Mouse (Mus musculus): ENCODE measurements around the gene Clcn7.
A peak's percentile ranks its signal among the peaks of the same experiment; 100 is the strongest.
"Not testable (repeated sequence)": the region's sequence is repeated elsewhere in the genome, so short reads cannot be mapped to it uniquely, and the experiment has no call there.

The Clcn7 gene

DNA sequence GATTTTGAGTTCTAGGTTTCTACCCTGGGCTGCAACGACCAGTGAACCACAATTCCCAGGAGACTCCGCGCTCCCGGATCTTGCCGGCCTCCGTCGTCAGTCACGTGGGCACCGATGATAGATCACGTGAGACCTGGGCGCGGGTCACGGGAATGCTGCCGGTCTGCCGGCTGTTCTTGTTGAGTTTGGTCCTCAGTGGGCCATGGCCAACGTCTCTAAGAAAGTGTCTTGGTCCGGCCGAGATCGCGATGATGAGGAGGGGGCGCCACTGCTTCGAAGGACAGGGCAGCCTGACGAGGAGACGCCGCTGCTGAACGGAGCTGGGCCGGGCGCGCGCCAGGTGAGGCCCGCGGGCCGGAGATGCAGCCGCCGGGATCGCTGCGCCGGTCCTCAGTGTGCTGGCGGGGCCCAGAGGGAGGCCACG, at the start of gene Clcn7:
TSS of gene Clcn7 (plus strand) at position 117 of the 424 bp plus-strand sequence.
- peak; percentile 97 to 99 for DNase-seq

DNA sequence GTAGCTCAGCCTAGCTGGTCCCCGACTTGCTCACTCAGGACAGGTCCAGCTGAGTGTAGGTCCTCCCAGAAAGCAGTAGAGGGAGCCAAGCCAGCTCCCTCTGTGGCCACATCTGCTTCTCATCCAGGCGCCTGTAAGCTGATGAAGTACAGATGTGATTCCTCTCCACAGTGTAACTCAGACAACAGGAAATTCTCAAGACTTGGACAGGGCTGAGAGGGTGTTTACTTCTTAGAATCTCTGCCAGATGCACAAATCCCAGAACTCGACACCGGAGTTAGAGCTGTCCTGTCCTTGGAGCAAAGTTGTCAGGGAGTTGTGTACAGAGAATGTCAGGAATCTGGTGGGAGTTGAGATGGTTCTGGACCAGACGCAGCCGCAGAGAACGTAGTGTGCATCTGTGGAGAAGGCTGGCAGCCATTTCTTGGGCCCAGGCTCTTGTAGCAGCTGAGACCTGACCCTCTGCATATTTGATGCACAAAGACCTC, 49.7 kb upstream of the Clcn7 start, which contains the start of gene Tmem204:
TSS of gene Tmem204 (minus strand) at position 148 of the 488 bp plus-strand sequence.
- no peak for DNase-seq

DNA sequence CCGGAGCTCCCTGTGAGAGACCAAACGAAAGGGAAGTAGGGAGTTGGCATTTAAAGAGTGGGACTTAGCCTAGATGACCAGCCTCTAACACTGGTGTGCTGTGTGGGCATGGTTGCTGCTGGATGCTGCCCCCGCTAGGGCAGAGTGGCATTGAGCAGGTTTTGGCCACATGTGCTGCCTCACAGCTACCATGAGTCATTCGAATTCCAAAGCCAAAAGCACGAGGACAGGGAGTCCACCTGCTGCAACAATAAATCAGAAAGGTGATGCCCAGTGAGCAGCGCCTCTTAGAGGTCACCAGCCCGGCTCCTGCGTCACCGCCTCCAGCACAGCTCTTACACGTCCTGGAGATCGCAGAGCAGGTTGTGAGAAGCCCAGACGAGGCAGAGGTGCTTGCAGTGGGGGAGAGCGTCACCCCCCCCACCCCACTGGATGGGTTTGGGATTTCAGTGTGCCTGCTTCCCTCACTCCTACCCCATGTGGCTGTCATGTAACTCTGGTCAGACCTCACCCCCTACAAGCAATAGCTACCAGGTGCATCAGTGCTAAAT, 48.3 kb upstream of the Clcn7 start:
- DNase-seq = no peak

DNA sequence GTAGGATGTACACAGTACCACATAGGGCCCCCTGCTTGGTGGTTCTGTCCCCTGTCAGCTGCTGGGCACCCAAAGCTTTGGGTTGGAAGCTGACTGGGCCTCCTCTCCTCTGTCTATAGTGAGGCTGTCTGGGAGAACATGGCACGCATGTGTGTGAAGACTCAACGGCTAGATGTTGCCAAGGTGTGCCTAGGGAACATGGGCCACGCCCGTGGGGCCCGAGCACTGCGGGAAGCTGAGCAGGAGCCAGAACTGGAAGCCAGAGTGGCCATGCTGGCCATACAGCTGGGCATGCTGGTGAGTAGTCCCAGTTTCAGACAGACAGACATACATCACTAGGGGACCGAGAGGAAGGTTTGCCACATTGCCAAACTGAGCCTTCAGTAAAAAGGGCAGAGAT, 46.5 kb upstream of the Clcn7 start:
- no peak for DNase-seq

DNA sequence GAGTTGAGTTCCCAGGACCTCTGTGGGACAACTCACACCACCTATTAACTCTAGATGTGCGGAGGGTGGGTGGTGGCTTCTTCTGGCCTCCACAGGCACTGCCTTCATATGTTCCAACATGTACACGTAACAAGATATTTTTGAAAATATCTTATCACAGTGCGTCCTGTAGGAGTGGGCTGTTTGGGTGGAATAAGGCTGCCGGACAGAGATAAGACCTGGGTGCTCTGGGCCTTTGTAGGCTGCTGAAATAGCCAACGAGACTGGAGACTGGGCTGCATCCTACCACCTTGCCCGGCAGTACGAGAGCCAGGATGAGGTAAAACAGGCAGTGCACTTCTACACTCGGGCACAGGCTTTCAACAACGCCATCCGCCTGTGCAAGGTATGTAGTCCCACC, 44.0 kb upstream of the Clcn7 start:
- DNase-seq = no peak

DNA sequence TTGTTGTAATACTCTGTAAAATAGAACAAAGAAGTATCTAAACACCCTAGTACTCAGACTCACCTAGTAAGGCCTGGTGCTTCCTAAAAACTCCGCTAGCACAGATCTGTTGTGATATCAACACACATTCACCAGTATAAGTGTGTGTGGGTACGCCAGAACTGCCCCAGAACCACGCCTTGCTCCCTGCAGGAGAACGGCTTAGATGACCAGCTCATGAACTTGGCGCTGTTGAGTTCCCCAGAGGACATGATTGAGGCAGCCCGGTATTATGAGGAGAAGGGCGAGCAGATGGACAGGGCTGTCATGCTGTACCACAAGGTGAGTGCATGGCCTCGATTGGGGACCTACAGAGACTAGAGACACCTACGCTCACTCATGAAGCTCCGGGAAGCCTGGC, 42.7 kb upstream of the Clcn7 start:
- DNase-seq = no peak

DNA sequence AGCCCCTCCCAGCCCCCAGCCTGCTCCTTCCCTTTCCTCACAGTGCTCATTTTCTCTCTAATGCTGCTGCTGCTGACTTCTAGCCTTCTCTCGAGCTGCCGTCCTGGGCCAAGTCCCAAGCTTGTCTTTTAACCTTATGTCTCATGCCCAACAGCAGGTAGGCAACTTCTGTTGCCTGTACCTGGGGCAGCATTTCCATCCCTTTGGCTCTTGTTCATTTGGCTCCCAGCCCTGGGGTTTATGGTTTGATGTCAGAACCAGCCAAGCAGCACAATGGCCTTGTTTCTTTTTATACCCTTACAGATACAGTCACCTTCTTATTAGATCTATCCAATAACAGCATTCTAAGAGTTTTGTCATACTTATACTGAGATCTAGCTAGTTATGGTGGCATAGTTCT, 37.0 kb upstream of the Clcn7 start:
- peak; percentile 49 to 58 for DNase-seq

DNA sequence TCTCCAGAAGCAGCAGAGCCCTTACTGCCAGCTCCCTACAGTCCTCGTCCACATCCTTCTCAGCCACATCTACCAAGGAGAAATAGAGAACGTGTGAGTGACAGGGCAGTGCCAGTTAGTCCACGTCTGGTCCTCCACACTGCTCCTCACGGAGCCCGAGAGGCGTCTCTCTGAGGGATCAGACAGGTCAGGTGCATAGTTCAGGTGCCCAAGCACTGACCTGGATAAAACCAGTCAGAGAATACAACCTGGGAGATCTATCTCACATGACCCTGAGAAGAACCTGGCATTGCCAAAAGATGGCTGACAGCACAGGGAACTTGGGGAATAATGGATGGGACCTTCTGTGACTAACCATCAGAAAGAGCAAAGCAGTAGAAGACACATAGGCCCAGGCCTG, 33.1 kb upstream of the Clcn7 start:
- no peak for DNase-seq

DNA sequence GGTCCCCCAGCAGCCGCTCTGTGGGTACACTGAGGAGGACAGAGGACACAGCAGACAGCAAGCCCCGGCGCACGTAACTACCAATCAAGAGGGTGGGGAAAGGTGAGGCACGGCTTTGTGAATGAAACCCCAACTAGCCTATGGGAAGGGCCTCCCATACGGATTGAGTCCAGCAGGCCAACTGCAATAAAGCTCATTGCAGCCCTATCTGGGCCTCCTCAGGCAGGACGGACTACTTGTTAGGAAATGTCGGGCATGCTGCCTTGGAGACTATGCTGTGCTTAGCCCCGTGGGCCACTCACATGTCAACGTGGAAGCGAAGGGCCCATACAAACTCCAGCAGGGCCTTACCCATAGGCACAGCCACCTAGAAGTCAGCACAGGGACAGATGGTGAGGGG, 31.9 kb upstream of the Clcn7 start:
- DNase-seq = no peak

DNA sequence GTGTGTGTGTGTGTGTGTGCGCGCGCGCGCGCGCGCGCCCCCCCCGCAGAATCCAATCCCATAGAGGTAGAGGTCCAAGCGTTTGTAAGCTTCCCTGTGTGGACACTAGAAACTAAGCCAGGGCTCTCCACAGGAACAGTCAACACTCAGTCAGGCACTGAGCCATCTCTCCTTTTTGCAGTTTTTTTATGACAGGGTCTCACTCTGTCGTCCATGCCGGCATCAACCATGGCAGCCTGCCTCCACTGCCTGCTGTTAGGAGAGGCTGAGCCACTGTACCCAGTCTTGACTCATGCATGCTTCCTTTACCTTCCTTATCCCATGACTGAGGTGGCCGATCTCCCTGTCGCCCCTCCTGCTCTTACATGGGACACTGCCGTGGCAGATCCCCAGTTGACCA, 25.4 kb upstream of the Clcn7 start:
- peak in 1 of 2 experiments; percentile 30 for DNase-seq

DNA sequence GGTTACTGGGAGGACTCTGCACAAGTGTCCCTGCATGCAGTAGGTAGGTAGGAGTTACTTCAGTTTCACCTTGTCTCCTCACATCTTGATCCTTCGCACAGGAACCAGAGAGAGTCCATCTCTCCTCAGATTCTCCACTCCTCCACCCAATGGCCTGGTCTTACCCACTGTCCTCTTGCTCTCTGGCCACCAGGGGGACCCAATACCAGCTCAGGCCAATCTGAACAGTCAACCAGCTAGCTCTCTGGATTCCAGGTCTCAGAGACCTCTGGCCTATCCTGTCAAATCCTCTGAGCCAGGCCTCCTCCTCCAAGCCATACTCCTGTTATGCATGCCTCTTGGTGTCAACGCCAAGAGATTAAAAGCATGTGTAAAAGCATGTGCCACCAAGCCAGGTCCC, 23.6 kb upstream of the Clcn7 start:
- peak; percentile 54 to 59 for DNase-seq

DNA sequence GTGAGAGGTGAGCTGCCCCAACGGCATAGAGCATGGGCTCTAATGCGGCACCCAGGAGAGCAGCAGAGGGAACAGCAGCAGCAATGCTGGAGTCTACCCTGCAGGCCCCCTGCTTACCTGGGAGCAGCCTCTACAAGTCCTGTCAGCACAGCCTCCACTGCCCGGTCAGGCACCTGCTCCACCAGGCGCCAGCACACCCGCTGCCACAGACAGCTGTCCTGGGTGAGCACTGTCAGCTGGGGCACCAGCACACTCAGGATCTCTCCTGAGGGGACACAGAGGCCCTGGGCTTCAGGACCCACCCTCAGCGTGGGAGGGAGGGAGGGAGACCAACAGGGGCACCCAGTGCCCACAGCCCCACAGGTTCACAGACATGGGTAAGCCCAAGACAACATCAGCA, 22.6 kb upstream of the Clcn7 start:
- no peak for DNase-seq

DNA sequence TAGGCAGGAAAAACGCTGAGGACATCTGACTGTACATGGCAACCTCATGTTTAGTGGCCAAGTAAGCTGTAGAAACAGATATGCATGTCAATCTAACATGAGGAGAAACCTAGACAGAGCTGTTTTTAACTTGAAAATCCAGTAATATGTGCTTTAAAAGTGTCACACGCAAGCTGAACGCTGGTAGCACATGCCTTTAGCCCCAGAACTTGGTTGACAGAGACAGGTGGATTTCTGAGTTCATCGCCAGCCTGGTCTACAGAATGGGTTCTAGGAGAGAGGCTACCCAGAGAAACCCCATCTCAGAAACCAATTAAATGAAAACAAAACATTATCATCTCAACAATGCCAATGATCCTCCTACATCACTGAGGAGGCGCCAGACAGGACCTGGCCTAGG, 22.0 kb upstream of the Clcn7 start:
- DNase-seq = no peak

DNA sequence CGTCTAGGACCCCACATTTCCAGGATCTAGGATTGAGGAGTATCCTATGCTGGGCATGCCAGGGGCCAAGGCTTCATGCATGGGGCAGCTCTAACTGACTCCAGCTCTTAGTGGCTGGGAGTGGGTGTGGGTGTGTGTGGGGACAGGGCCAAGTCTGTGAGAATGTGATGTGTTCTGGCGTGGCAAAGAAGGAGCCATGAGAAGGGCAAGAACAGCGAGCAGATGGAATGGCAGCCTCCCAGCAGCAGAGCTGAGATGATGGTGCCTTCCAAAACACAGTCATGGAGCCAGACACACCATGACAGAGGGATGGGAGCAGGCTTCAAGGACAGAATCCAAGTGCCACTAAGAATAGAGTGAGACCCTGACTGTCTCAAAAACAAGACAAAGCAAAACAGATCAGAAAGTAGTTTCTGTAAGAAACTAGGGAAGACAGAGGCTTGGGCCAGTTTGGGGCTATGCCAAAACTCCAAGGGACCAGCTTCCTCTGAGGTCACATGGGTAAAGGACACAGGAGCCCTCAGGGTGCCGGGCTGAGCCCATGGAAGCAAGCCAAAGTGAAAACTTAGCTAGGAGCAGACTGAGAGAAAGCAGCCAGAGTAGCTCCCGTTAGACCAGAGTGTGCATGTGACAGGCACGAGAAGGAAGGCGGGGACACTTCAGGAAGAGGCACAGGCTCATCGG, 21.3 kb upstream of the Clcn7 start:
- peak; percentile 78 to 79 for DNase-seq

DNA sequence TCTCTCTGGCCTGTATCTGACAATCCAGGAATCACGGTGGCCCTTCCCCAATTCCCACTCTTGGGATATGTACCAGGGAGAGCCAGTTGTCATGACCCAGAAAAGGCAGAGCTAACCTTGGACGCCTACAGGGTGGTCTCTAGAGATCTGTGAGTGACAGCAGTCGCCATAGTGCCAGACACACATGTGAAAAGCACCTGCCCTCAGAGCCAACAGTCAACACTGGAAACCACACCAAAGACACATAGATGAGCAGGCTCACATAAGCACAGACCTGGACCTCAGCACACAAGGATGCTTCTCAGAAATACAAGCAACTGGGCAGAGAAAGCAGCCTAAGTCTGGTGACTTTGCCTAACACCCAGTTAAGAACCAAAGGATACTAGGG, 20.8 kb upstream of the Clcn7 start:
- DNase-seq = no peak

DNA sequence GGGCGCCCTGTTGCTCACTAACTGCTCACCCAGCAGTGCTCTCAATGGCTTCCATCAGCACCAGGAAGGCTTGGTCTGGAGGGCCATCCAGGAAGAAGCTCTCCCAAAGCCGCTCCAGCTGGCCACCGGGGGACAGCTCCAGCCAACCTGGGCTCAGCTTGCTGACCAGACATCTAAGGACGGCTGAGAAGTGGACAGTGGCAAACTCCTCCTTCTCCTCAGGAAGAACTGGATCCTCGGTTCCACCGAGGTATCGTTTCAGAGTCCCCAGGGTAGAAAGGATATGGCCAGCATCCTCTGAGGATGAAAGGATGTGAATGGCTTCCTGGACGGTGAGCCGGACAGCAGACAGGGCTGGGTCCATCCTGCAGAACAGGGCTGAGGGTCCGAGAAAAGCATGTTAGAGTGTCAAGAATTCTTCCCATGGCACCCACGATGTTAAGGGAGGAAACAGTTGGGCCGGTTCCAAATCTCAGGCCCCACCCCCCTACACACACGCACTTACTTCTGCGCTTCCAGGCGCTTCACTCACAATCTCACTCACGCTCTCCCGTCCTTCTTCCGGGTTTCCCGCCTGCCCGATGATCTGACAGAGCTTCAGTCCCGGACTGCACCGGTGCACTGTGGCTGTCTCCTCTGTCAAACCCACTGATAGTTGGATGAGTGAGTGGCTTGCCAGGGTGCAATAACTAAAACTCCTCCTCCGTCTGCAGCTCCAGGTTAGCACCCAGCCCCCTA, 18.1 kb upstream of the Clcn7 start:
- peak in 1 of 2 experiments; percentile 26 for DNase-seq

DNA sequence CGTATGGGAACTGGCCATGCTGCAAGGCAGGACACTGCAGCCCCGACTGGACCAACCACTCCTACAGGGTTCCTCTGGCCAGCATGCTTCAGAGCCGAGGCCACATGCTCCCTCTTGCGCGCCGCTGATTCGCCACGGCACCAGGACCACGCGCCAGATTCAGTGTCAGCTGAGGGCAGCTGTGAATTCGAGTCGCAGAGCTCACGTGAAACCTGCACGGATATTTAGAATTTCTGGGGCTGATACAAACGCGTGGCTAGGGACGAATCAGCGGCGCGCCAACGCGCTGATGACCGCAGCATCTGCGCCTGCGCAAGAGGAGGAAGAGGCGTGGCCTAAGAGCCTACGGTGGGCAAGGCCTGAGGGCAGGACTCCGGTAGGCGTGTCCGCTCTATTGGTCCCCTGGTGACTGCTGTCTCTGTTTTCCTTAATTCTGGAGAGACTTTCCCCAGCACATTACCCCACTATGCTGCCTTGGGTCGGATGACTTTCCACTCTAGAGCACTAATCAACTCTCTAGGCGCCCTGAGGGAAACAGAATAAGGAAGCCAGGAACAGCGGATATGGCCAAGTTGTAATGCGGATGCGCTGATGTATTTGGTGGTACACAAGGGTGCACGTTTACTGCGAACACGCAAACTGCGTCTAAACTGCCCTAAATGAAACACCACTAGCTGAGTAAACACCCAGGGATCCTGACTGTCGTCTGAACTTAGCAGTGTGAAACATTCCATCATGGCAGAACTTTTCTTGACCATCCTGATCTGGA, 17.3 kb upstream of the Clcn7 start, which contains the start of gene Telo2:
TSS of gene Telo2 (minus strand) at position 304 of the 769 bp plus-strand sequence.
- DNase-seq = peak; percentile 93 to 94

DNA sequence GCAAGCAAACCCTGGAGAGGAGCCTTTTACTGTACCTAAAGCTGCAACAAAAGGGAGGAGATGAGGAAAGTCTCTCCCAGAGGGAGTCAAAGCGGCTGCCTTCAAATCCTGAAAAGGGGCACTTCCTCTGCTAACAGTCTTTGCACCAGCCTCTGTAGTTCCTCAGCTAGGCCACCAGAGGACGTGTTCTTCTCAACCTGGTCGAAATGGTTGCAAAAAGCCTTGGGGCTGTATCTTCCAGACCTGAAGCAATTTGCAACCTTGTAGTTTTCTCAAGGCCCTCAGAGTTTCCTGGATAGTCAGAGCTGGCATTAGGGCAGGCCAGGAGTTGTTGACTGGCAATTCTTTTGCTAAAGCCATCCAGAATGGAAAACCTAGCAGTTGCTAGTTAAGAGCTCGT, 15.9 kb upstream of the Clcn7 start:
- no peak for DNase-seq

DNA sequence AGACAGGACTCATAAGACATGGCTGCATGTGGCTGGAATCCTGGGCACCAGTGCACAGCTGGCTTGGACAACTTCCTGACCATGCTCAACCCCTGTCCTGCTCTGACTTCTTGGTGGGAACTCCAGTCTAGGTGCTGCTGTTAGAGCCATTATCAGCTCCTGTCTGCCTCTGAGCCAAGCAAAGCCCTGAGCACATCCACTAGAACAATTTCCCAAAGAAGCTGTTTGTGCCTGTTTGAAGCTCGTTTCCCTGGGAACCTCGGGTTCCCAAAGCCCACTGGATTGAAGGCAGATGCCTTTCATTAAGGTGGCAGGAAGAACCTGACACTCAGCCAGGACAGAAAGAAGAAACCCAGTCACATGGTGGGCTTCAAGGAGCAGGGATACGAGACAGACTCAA, 12.8 kb upstream of the Clcn7 start, which contains the start of gene Ptx4:
TSS of gene Ptx4 (plus strand) at position 355 of the 400 bp plus-strand sequence.
- no peak for DNase-seq

DNA sequence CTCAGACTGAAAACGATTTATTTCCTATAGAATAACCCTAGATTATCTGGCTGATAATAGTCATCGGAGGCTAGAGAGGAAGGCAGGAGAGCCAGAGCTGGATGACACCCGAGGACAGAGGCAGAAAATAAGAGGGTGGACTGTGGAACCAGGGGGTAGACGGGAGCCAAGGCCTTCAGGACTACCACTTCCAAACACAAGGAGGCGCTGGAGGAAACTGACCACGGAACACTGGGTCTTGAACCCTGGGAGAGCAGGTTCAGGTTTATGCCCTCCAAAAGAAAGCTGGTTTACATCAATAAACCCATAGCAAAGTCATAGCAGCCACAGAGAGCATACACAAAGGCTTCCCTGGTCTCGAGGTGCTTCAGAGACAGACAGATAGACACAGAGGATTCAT, 9.2 kb upstream of the Clcn7 start:
- DNase-seq = no peak

DNA sequence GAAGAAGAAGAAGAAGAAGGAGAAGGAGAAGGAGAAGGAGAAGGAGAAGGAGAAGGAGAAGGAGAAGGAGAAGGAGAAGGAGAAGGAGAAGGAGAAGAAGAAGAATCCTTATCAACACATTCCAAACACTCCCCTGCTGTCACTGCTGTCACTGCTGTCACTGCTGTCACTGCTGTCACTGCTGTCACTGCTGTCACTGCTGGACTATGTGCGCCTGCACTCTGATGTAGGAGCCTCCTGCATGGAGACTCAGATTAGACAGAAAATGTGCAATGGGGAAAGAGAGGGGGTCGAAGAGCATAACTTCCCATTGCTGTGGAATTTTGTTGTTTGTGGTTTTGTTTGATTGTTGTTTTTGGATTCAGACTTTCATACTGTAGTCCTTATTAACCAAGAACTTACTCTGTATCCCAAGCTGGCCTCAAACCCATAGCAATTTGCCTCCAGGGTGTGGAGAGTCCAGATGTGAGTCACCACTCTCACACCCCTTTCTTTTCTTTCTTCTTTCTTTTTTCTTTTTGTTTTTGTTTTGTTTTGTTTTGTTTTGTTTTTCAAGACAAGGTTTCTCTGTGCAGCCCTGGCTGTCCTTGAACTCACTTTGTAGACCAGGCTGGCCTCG, 7.6 kb upstream of the Clcn7 start:
- not testable (repeated sequence) for DNase-seq

DNA sequence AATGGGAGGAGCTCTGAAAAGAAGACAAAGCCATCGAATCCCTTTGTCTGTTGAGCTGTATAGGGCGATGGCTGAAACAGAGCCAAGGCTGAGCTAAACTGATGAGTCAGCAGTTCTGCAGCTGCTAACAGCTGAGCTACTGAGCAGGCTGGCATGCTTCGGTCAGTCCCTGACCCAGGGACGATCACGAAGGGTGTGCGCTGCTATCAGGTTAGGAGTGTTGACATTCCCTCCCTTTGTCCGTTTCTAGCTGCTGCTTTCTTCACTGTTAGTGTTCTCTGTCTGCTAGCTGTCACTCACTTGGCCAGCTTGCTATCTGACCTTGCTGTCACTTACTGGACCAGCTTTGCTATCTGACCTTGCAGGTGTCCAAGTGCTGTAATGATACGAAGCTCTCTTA, 6.1 kb upstream of the Clcn7 start:
- no peak for DNase-seq

DNA sequence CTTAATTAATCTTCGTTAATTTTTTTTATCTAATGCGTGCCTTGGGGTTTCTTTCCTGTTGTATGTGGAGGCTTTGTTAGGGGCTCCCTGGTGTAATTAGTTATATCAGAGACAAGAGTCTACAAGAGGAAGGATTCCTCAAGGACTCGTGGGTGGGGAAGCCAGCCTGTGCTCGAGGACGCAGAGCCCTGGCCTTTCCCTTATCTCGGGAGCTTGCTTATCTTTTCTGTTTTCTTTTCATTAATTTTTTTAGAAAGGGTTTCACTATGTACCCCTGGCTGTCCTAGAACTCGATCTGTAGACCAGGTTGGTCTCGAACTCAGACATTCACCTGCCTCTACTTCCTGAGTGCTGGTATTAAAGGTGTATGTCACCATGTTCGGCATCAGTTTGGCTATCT, 5.5 kb upstream of the Clcn7 start:
- no peak for DNase-seq
